Mouse (Mus musculus) effector memory CD4-positive, alpha-beta T cell, adult 5 months (primary cell): ENCODE data around the gene Orc3. TPM values are rescaled to one million over a fixed set of nuclear protein-coding genes. Genes with fewer than 3 reads are reported as not detected.

Source experiments
- polyA plus RNA-seq: library from polyadenylated mRNA; unstranded; fragments of 100-300 nt; shearing (Covaris generic); gene quantifications from one replicate; pipeline ENCODE4 v1.2.1, GENCODE M21; 2017

Orc3 gene
- polyA plus RNA-seq: 88.4 TPM

DNA sequence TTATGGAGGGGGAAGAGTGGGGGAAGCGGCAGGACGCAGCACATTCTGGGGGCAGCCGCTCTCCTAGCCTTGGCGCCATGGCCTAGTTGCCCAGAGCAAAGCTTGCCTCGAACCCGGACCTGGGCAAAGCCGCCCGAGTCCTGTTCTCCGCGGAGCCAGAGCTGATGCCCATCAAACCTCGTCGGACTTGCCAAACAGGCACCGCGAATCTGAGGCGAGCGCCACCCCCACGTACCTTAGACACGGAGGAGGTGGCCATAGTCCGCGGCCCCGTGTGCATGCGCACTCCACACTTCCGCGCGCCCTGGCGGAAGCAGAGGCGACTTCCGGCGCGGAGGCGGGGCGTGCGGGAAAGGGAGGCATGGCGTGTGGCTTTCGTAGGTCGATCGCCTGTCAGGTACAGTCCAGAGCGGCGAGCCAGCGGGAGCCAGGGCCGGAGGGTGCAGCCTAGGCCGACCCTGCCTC lies at the start of gene Orc3, which contains the start of gene Rars2:
Gene Orc3, minus strand, starts transcription at position 315 of the 465 bp plus-strand sequence.
Gene Rars2, plus strand, starts transcription at position 328 of the 465 bp plus-strand sequence.

GRCm38 (mm10) chr4:34550748-34551097 lies 64.0 kb downstream of the Orc3 start, which contains the start of gene Akirin2:
TSS of gene Akirin2 (plus strand) at chr4:34550937.

Other genes starting within 250 kb of the Orc3 start
- gene Akirin2, start 64.0 kb downstream of the Orc3 start, polyA plus RNA-seq: 79.9 TPM
- 15.7 TPM for gene Rars2, start within 50 bp of the Orc3 start, polyA plus RNA-seq
- gene Slc35a1, start 72.5 kb upstream of the Orc3 start, polyA plus RNA-seq: 9.6 TPM
- not detected for gene Cfap206, start 115.3 kb upstream of the Orc3 start, polyA plus RNA-seq
- gene Gm136, start 141.3 kb upstream of the Orc3 start, polyA plus RNA-seq: not detected
- gene Smim8, start 163.5 kb upstream of the Orc3 start, polyA plus RNA-seq: 25.8 TPM